Mouse (Mus musculus): ENCODE measurements around the gene G430095P16Rik.

The G430095P16Rik gene

GRCm38 (mm10) chr8:84771000-84771687 is 48.3 kb downstream of the G430095P16Rik start:
- DNase-seq (ENCODE audit: low spot score), result no peak

- DNase-seq (ENCODE audit: low spot score), result no peak
Observed at GRCm38 (mm10) chr8:84771941-84772378, 49.2 kb downstream of the G430095P16Rik start.

- no peak for DNase-seq (ENCODE audit: low spot score)
Observed at GRCm38 (mm10) chr8:84772628-84773027, 49.8 kb downstream of the G430095P16Rik start.

GRCm38 (mm10) chr8:84773304-84773703 is 50.5 kb downstream of the G430095P16Rik start:
- DNase-seq (ENCODE audit: low spot score), result no peak

GRCm38 (mm10) chr8:84773833-84774232 is 51.0 kb downstream of the G430095P16Rik start:
- DNase-seq (ENCODE audit: low spot score), result no peak

GRCm38 (mm10) chr8:84774473-84774911 is 51.7 kb downstream of the G430095P16Rik start:
- DNase-seq (ENCODE audit: low spot score), result no peak

- DNase-seq (ENCODE audit: low spot score), result no peak
Observed at GRCm38 (mm10) chr8:84775105-84775591, 52.3 kb downstream of the G430095P16Rik start.

GRCm38 (mm10) chr8:84775621-84776113 is 52.9 kb downstream of the G430095P16Rik start:
- DNase-seq (ENCODE audit: low spot score), result no peak

Measured in retina, embryonic 14.5 days (tissue).